Mouse (Mus musculus) heart, postnatal 0 days (tissue): ENCODE data around the gene Degs2.

Experiments used
- CTCF ChIP-seq: IDR thresholded peaks from 2 replicates; pipeline ENCODE4 v1.5.1; 2016; ENCODE audit warnings: antibody characterized with exemption, control low read depth, low read depth
- EP300 ChIP-seq: IDR thresholded peaks from 2 replicates; pipeline ENCODE4 v1.6.1; 2016; ENCODE audit warnings: antibody characterized with exemption, low read depth

DNA sequence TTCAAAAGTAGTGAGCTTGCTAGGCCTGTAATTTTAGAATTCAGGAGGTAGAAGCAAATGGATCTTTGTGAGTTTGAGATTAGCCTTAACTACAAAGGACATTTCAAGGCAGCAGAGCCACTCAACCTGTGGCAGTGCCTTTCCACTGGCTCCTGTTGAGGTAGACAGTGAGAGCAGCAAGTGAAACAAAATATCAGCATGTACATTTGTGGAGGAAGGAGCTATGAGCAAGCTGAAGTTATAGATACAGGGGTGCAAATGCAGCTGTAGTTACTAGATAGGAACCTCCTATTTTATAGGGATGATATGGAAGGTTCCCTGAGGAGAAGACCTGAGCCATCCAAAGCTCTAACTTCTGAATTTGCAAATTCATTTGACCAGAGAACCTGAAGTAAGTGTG is 69.6 kb downstream of the Degs2 start:
- TF ChIP-seq CTCF (no peak), EP300 (no peak)
